Comparison of ENCODE assay signal across 9 mouse cellular contexts in the genomic region with DNA sequence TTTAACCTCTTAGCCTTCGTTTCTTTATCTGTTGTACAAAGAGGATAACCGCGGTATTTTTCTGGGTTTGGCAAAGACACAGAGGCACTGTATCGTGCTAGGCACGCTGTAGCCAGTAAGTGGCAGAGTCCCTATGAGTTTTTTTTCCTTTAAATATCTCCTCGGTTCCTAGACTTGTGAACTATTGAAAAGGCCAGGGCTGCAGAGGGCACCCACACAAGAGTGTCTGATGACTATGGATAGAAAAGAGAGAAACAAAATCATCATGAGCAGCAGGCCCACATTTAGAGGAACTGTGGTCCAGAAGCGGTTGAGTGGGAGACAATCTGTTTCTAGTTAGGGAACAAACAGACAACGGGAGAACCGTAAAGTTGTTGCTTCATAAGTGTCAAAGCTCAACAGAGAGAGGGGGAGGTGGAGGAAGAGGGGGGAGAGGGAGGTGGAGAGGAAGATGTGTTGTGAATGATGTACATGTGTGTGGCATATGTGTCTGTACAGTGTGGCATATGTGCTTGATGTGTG. TPM values are rescaled to one million over a fixed set of nuclear protein-coding genes. Genes with fewer than 3 reads are reported as not detected.
DNase-seq lines count a peak whose midpoint lies in the region; ATAC-seq lines count a peak whose summit lies in the region.
"Had no signal": no experiment of that assay in that cellular context is flagged by ENCODE, and none has a peak within 500 bp of the region (broad histone marks: within the 10 kb centered on the region; RNA-seq: fewer than 3 reads in every experiment).

No protein-coding gene starts in this region.

- no peaks in the 10 kb centered on the region for H3K36me3 ChIP-seq in heart, embryonic 15.5 days
- no peaks in the 10 kb centered on the region for H3K36me3 ChIP-seq in embryonic facial prominence, embryonic 13.5 days
- no peaks in the 10 kb centered on the region for H3K36me3 ChIP-seq in liver, embryonic 13.5 days

- H3K4me2 ChIP-seq in heart, embryonic 15.5 days = no peak overlapping the region
- H3K4me2 ChIP-seq in embryonic facial prominence, embryonic 13.5 days = peak overlapping the region; percentile 24; the same call in 1 of the 2 replicates
- H3K4me2 ChIP-seq in liver, embryonic 13.5 days = no peak overlapping the region

- peaks cover 49% of the 10 kb centered on the region for H3K4me1 ChIP-seq in heart, embryonic 15.5 days (replicated peaks)
- peaks cover 44% of the 10 kb centered on the region for H3K4me1 ChIP-seq in embryonic facial prominence, embryonic 13.5 days
- peaks cover 83% of the 10 kb centered on the region for H3K4me1 ChIP-seq in liver, embryonic 13.5 days (replicated peaks)

- H3K9me3 ChIP-seq in heart, embryonic 15.5 days (replicated peaks) = no peaks in the 10 kb centered on the region
- no peaks in the 10 kb centered on the region for H3K9me3 ChIP-seq in embryonic facial prominence, embryonic 13.5 days
- H3K9me3 ChIP-seq in liver, embryonic 13.5 days (replicated peaks) = no peaks in the 10 kb centered on the region

- WGBS in heart, embryonic 15.5 days = 43% methylated on average over 9 of the region's 9 CpGs
- WGBS in embryonic facial prominence, embryonic 13.5 days = 38% methylated on average over 9 of the region's 9 CpGs
- WGBS in liver, embryonic 13.5 days (ENCODE audit: insufficient replicate concordance) = 27% methylated on average over 9 of the region's 9 CpGs

- H3K27me3 ChIP-seq in heart, embryonic 15.5 days = no peaks in the 10 kb centered on the region
- no peaks in the 10 kb centered on the region for H3K27me3 ChIP-seq in embryonic facial prominence, embryonic 13.5 days
- no peaks in the 10 kb centered on the region for H3K27me3 ChIP-seq in liver, embryonic 13.5 days

- intact Hi-C loops in heart, postnatal 14 days (cut with DNase I) = no loop called here

- no peak for DNase-seq in heart, postnatal 14 days
- DNase-seq in CD4-positive helper T cell, adult 2 months (ENCODE audit: low read depth, low spot score) = peak; percentile 47
- DNase-seq in liver, embryonic 13.5 days = no peak
- no peak for DNase-seq in urinary bladder, postnatal 25 days (ENCODE audit: low spot score)
- DNase-seq in retina, postnatal 1 day = no peak
- no peak for DNase-seq in gastrocnemius, postnatal 10 days
- DNase-seq: cerebellum, adult 8-10 months had no signal

- ATAC-seq in heart, embryonic 15.5 days (replicated peaks; ENCODE audit: insufficient number of reproducible peaks, insufficient read depth, low FRiP score, low read depth) = no peak
- 0 out of 2 replicates have a peak, but pooled peaks have one; percentile 10 for ATAC-seq in embryonic facial prominence, embryonic 13.5 days (ENCODE audit: insufficient number of reproducible peaks, insufficient read depth, low FRiP score, low TSS enrichment, low read depth)
- ATAC-seq in liver, embryonic 13.5 days (ENCODE audit: low read depth) = no peak

- no peak overlapping the region for H3K4me3 ChIP-seq in heart, embryonic 15.5 days
- H3K4me3 ChIP-seq in embryonic facial prominence, embryonic 13.5 days = no peak overlapping the region
- no peak overlapping the region for H3K4me3 ChIP-seq in liver, embryonic 13.5 days (replicated peaks)

- H3K9ac ChIP-seq in heart, embryonic 15.5 days = no peak overlapping the region
- H3K9ac ChIP-seq in embryonic facial prominence, embryonic 13.5 days = no peak overlapping the region
- H3K9ac ChIP-seq in liver, embryonic 13.5 days = peak overlapping the region; percentile 45; the same call in 1 of the 2 replicates

- H3K27ac ChIP-seq in heart, embryonic 15.5 days = peak overlapping the region; percentile 69
- peak overlapping the region; percentile 89 for H3K27ac ChIP-seq in embryonic facial prominence, embryonic 13.5 days
- peak overlapping the region; percentile 87 for H3K27ac ChIP-seq in liver, embryonic 13.5 days

RNA-seq across cellular contexts. Expression of a gene that starts 0.9 kb away (rescaled TPM):
- polyA plus RNA-seq in heart, embryonic 15.5 days (2015; fragmentation: Nextera tagmentation; extraction: Ambion mirVana) = 35.9 and 38.2 TPM in 2 replicates
- 10 to 100 TPM; 24.8 to 25.6 TPM for total RNA-seq in heart, postnatal 14 days (2021)
- polyA plus RNA-seq in embryonic facial prominence, embryonic 13.5 days (2015; fragmentation: Nextera tagmentation; extraction: Ambion mirVana) = 130 and 135 TPM in 2 replicates
- 19.3 and 23.4 TPM in 2 replicates for polyA plus RNA-seq in liver, embryonic 13.5 days (2015; fragmentation: Nextera tagmentation; extraction: Ambion mirVana)
- total RNA-seq in gastrocnemius, postnatal 10 days (2021) = 10 to 100 TPM; 27.6 to 32.3 TPM

RNA-seq across cellular contexts. Expression of a gene that starts 51.2 kb away (rescaled TPM):
- polyA plus RNA-seq in heart, embryonic 15.5 days (2015; fragmentation: Nextera tagmentation; extraction: Ambion mirVana) = 29.8 and 34.6 TPM in 2 replicates
- 10 to 100 TPM; 30.2 to 34.4 TPM for total RNA-seq in heart, postnatal 14 days (2021)
- polyA plus RNA-seq in embryonic facial prominence, embryonic 13.5 days (2015; fragmentation: Nextera tagmentation; extraction: Ambion mirVana) = 50.5 and 54.7 TPM in 2 replicates
- 17.1 and 23.4 TPM in 2 replicates for polyA plus RNA-seq in liver, embryonic 13.5 days (2015; fragmentation: Nextera tagmentation; extraction: Ambion mirVana)
- total RNA-seq in gastrocnemius, postnatal 10 days (2021) = 10 to 100 TPM; 25.2 to 29.8 TPM

RNA-seq across cellular contexts. Expression of a gene that starts 51.5 kb away (rescaled TPM):
- 46.7 and 62.8 TPM in 2 replicates for polyA plus RNA-seq in heart, embryonic 15.5 days (2015; fragmentation: Nextera tagmentation; extraction: Ambion mirVana)
- 10 to 100 TPM; 35.3 to 35.8 TPM for total RNA-seq in heart, postnatal 14 days (2021)
- 82.9 and 97.9 TPM in 2 replicates for polyA plus RNA-seq in embryonic facial prominence, embryonic 13.5 days (2015; fragmentation: Nextera tagmentation; extraction: Ambion mirVana)
- 58.6 and 66.2 TPM in 2 replicates for polyA plus RNA-seq in liver, embryonic 13.5 days (2015; fragmentation: Nextera tagmentation; extraction: Ambion mirVana)
- total RNA-seq in gastrocnemius, postnatal 10 days (2021) = 10 to 100 TPM; 41.6 to 45.5 TPM
